Mouse (Mus musculus): ENCODE data around the gene Adrm1.

Adrm1 gene

GRCm38 (mm10) chr2:180184011-180184751, 12.9 kb downstream of the Adrm1 start:
- no peak for DNase-seq (ENCODE audit: low spot score in 2 of 2)

DNA sequence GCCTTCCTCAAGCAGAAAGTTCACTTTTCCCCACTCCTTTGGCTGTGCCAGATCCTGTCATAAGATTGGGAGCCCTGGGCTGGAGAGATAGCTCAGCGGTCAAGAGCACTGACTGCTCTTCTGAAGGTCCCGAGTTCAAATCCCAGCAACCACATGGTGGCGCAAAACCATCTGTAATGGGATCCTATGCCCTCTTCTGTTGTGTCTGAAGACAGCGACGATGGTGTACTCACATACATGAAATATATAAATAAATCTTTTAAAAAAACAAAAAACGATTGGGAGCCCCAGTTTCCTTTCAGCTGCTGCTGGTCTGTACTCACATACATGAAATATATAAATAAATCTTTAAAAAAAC, 13.4 kb downstream of the Adrm1 start:
- DNase-seq (ENCODE audit: low spot score in 2 of 2), result no peak

DNA sequence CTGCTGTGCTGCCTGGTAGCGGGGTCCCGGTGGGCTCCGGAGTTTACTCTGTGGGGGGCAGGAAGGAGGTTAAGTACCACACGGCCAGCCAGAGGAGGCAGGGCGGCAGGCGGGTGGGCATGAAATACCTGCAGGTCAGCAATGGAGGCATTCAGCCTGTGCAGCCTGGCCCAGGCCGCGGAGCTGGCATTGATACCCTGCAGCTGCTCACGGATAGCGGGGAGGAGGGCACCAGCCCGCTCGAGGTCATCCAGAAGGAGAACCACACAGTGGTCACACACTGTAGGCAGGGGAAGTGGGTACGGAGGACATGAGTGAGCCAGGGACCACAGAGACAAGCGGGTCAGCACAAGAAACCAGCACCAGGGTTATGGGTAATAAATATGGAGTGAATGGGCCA, 14.4 kb downstream of the Adrm1 start:
- no peak for DNase-seq (ENCODE audit: low spot score in 2 of 2)

DNA sequence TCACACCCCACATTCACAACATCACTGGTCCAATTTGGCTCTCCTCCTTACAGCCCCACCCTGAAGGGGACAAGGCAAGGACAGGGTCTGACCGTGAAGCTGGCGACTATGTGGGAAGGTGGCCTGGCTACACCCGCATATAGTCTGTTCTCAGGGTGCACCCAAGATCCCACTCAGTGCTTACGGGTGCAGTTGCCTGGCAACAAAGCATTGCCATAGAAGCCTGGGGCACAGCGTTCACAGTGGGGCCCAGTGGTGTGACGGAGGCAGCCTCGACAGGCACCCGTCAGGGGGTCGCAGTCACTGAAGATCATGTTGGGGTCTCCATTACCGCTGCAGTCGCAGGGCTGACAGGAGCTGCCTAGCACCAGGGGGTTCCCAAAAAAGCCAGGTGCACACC, 16.1 kb downstream of the Adrm1 start:
- no peak for DNase-seq (ENCODE audit: low spot score in 2 of 2)

DNA sequence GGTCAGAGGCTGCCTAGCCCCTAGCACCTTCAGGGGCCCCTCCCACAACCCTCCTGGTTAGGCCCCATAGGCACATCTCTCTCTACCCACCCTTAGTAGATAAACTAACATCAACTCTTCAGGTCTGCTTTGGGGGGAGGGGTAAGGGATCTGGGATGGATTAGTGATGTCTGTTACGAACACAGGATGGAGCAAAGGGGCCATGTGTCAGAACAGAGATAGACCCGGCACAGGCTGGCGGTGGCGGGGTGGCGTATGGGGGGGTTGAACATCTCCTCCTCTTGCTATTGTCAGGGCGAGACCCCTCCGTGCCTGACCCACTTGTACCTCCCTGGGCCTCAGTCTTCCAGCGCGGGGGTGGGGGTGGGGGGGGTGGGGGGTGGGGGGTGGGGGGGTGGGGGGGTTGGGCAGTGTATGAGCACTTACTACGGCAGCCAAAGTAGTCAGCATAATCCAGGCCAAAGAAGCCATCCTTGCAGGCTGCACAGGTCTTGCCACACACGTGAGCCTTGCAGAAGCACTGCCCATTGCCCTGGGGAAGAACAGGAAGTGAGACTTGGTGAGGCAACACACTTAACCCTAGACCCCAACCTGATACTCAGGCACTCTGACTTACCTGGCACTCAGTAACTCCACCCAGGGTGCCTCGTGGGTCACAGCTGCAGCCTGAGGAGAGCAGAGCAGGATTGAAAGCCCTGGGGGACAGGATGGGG, 25.5 kb downstream of the Adrm1 start:
- no peak for DNase-seq (ENCODE audit: low spot score in 2 of 2)

DNA sequence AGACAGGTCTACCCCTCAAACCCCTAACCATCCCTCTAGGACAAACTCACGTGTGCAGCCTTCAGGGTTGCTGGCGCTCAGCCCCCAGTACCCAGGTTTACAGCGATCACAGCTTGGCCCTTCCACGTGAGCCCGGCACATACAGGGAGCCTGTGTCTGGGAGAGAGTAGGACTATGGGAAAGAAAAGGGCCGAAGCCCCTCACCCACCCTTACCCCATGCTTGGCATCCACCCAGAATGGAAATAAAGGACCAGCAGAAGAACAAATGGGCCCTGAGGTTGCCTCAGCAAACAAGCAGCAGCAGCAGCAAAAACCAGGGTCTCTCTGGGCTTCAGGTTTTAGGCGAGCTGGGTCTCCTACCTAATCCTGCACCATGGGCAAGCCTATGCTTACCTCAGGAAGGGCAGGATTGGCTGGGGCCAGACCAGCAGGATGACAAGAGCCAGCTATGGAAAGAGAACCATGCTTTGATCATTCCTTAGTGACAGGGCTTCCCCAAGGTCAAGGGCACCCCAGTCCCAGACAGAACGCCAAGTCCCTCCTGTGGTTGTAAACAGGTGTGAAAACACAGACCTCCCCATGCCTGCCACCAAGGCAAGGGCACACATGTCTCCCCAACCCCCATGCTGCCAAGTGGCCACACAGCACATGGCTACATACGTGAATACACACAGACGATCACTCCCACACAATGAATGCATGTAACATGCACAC, 26.2 kb downstream of the Adrm1 start:
- no peak for DNase-seq (ENCODE audit: low spot score in 2 of 2)

DNA sequence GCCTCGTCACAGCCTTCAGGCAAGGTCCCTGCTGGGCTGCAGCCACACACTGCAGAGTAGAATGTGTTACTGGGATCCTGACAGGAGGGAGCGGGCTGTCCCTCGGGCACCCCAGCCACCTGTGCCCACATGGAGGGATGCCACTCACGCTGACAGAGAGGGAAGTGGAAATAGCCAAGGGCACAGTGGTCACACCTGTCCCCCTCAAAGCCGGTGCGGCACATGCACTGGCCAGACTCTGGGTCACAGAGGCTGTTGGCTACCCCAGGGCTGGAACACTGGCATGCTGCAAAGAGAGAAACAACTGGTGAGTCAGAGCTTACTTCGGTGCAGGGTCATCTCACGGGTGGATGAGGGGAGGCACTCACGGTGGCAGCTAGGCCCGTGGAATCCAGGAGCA, 27.5 kb downstream of the Adrm1 start:
- no peak for DNase-seq (ENCODE audit: low spot score in 2 of 2)

DNA sequence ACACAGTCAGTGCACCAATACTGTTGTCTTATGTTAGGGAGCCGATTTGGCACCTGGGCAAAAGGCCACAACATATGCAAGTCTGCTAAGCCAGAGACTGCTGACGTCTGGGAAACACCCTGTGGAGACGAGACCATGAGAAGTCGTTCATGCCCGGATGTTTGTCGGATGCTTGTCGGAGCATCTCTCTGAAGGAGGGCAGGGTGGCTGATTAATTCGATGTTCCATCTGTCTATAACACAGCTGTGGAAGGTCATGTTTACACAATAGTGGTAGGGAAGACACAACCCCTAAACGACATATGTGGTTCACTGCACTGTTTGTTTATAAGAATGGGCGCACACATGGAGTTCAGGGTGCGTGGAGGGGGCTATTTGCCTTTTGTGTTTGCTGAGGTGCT, 29.4 kb downstream of the Adrm1 start:
- no peak for DNase-seq (ENCODE audit: low spot score in 2 of 2)

GRCm38 (mm10) chr2:180201303-180201702, 30.0 kb downstream of the Adrm1 start:
- DNase-seq (ENCODE audit: low spot score in 2 of 2), result no peak

DNA sequence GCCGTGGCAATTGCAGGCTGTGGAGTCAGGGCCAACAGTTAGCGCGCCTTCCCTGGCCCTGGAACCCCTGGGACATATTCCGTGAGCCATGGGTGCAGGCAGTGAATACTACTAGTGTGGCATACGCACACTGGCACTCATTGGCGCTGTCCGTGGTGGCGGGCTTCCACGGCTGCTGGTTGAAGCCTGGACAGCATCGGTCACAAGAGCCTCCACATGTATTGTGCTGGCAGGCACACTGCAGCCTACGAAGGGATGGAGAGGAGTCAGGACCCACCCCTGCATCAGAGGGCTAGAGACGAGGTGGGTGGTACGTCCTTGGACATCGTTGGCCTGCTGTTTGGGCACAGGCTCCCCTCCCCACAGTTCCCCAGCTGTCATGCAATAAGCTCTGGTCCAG, 31.0 kb downstream of the Adrm1 start:
- DNase-seq (ENCODE audit: low spot score in 2 of 2), result no peak

DNA sequence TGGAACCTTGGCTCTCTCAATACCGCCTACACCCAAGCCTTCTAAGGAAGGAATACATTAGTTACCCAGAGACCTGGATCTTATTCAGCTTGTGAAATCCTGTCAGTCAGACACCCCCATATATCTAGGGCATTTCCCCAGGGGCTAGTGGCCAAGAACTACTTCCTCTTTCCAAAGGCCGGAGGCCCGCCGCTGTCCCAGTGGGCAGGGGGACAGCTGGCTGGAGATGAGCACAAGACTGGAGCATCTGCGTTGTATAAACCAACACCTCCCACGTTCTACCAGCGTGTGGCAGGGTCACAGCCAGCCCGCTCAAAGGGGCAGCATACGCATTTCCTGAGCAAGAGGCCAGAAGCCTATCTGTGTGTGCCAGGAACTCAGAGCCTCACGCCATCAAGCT, 31.5 kb downstream of the Adrm1 start:
- DNase-seq (ENCODE audit: low spot score in 2 of 2), result no peak

GRCm38 (mm10) chr2:180204501-180204900, 33.2 kb downstream of the Adrm1 start:
- DNase-seq (ENCODE audit: low spot score in 2 of 2), result no peak

GRCm38 (mm10) chr2:180205083-180205955, 34.0 kb downstream of the Adrm1 start:
- DNase-seq (ENCODE audit: low spot score in 2 of 2), result no peak

DNA sequence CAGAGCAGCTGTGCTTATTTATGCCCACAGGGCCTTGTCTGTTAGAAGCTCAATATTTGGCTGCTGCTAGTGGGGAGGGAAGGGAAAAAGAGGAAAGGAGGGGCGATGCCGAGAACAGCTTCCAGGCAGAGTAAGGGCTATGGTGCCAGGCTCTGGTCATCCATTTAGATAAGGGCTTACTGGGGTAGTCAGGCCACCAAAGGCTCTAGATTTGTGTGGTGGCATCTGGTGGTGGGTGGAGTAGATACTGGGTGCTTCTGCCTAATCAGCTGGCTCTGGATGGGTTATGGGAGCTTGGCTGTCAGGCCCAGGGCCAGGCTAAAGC, 34.6 kb downstream of the Adrm1 start:
- no peak for DNase-seq (ENCODE audit: low spot score in 2 of 2)

- no peak for DNase-seq (ENCODE audit: low spot score in 2 of 2)
Measured at GRCm38 (mm10) chr2:180207840-180208239, 36.6 kb downstream of the Adrm1 start.

DNA sequence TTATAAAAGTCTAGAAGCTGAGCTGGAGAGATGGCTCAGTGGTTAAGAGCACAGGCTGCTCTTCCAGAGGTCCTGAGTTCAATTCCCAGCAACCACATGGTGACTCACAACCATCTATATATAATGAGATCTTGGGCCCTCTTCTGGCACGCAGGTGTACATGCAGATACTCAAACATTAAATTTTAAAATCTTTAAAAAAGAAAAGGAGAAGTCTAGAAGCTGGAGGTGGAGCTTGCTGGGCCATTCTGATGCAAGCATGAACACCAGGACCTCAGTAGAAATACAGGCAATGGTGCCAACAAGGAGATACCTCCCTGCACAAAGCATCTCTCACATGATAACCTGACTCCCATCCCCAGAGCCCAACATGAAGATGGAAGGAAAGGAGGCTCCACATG, 37.7 kb downstream of the Adrm1 start:
- no peak for DNase-seq (ENCODE audit: low spot score in 2 of 2)

- DNase-seq (ENCODE audit: low spot score in 2 of 2), result no peak
Measured at GRCm38 (mm10) chr2:180212255-180212654, 41.0 kb downstream of the Adrm1 start.

- DNase-seq (ENCODE audit: low spot score in 2 of 2), result no peak
Measured at GRCm38 (mm10) chr2:180214352-180214978, 43.2 kb downstream of the Adrm1 start.

DNA sequence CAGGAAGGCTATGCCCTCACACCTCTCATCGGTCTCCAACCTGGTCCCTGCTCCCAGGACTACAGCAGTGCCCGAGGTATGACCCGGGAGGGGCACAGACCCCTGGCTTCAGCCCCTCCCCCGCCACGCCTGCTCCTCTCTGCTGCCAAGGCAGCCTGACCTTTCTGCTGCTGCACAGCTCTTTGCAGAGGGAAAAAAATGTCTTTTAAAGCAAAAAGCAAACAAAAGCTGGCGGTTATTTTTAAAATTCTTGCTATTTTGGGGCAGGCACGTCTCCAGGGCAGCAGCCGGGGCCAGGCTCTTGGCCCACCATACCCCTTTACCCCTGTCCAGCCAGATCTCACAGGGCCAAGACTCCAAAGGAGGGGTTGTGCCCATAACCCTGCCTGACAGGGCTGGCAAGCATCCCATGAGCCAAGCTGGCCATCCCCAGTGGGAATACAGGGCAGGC, 43.8 kb downstream of the Adrm1 start:
- DNase-seq (ENCODE audit: low spot score in 2 of 2), result no peak

- DNase-seq (ENCODE audit: low spot score in 2 of 2), result no peak
Measured at GRCm38 (mm10) chr2:180215951-180216350, 44.7 kb downstream of the Adrm1 start.

GRCm38 (mm10) chr2:180216921-180217320, 45.6 kb downstream of the Adrm1 start:
- DNase-seq (ENCODE audit: low spot score in 2 of 2), result no peak

DNA sequence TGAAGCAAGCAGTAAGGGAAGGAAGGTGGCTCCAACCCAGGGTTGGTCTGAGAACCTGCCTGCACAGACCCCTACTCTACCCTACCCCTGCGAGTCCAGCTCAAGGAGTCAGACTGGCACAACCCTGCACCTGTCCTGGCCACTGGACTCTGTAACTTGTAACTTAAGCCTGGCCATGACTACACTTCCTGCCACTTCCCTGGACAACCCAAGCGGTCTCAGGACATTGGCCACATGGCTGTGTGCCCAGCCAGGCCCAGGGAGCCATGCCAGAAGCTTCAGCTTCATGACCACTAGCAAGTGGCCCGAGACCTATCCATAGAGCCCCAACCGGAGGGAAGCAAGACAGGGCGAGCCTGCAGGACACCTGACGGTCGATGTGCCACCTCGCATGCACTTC, 46.3 kb downstream of the Adrm1 start:
- DNase-seq (ENCODE audit: low spot score in 2 of 2), result no peak

Measured in frontal cortex, postnatal 10 days (tissue).